ENCODE assay signal across 18 mouse cellular contexts in genomic region chr4:130560576-130561310, GRCm38 (mm10). TPM values are rescaled to one million over a fixed set of nuclear protein-coding genes. Genes with fewer than 3 reads are reported as not detected.
DNase-seq lines count a peak whose midpoint lies in the region; ATAC-seq lines count a peak whose summit lies in the region.
"Had no signal": no experiment of that assay in that cellular context is flagged by ENCODE, and none has a peak within 500 bp of the region (broad histone marks: within the 10 kb centered on the region; RNA-seq: fewer than 3 reads in every experiment).

No protein-coding gene starts in this region.

- peak overlapping the region; percentile 36; the same call in 1 of the 2 replicates for H3K27ac ChIP-seq in forebrain, embryonic 14.5 days (ENCODE audit: low read depth, low read length)
- H3K27ac ChIP-seq in forebrain, embryonic 16.5 days (ENCODE audit: low read length) = no peak overlapping the region
- H3K27ac ChIP-seq in hindbrain, embryonic 10.5 days = peak overlapping the region; percentile 63
- H3K27ac ChIP-seq in limb, embryonic 10.5 days = peak overlapping the region; percentile 37; the same call in 1 of the 2 replicates
- peak overlapping the region; percentile 69 for H3K27ac ChIP-seq in neural tube, embryonic 15.5 days (replicated peaks)
- H3K27ac ChIP-seq: embryonic facial prominence, embryonic 15.5 days had no signal

- H3K36me3 ChIP-seq in forebrain, embryonic 14.5 days (ENCODE audit: control insufficient read depth, insufficient read depth, low read length) = peaks cover 5% of the 10 kb centered on the region; the same call in 1 of the 2 replicates
- no peaks in the 10 kb centered on the region for H3K36me3 ChIP-seq in forebrain, embryonic 16.5 days (ENCODE audit: control insufficient read depth, insufficient read depth)
- peaks cover 34% of the 10 kb centered on the region for H3K36me3 ChIP-seq in hindbrain, embryonic 10.5 days
- peaks cover 29% of the 10 kb centered on the region for H3K36me3 ChIP-seq in limb, embryonic 10.5 days
- H3K36me3 ChIP-seq in neural tube, embryonic 15.5 days = no peaks in the 10 kb centered on the region
- H3K36me3 ChIP-seq: embryonic facial prominence, embryonic 15.5 days had no signal

- no peak for DNase-seq in forebrain, embryonic 14.5 days (ENCODE audit: low spot score)
- no peak for DNase-seq in hindbrain, embryonic 10.5 days (ENCODE audit: low spot score)
- no peak for DNase-seq in limb, embryonic 10.5 days (ENCODE audit: low spot score)
- no peak for DNase-seq in cerebellum, adult 8-10 months
- DNase-seq in embryo, embryonic 10 days (ENCODE audit: low spot score) = no peak
- DNase-seq: adrenal gland, adult 8-10 months; B cell, adult 2 months; cerebellum, adult 11-12 months; kidney, adult 8-10 months; layer of hippocampus, postnatal 36 days; lung, postnatal 36 days; right cerebral cortex, postnatal 14 days had no signal

- no peak overlapping the region for H3K4me2 ChIP-seq in forebrain, embryonic 14.5 days (ENCODE audit: low read length)
- no peak overlapping the region for H3K4me2 ChIP-seq in forebrain, embryonic 16.5 days (ENCODE audit: low read length)
- H3K4me2 ChIP-seq in neural tube, embryonic 15.5 days = peak overlapping the region; percentile 15; the same call in 1 of the 2 replicates
- H3K4me2 ChIP-seq: embryonic facial prominence, embryonic 15.5 days; heart, embryonic 11.5 days; liver, embryonic 11.5 days had no signal

- peaks cover 37% of the 10 kb centered on the region for H3K4me1 ChIP-seq in forebrain, embryonic 14.5 days (ENCODE audit: control insufficient read depth, insufficient read depth, low read length)
- peaks cover 39% of the 10 kb centered on the region for H3K4me1 ChIP-seq in forebrain, embryonic 16.5 days (replicated peaks; ENCODE audit: control insufficient read depth, insufficient read depth, low read length)
- H3K4me1 ChIP-seq in hindbrain, embryonic 10.5 days (replicated peaks) = peaks cover 91% of the 10 kb centered on the region
- peaks cover 59% of the 10 kb centered on the region for H3K4me1 ChIP-seq in limb, embryonic 10.5 days
- H3K4me1 ChIP-seq in neural tube, embryonic 15.5 days = peaks cover 76% of the 10 kb centered on the region

- no peak overlapping the region for H3K9ac ChIP-seq in forebrain, embryonic 14.5 days (ENCODE audit: low read length)
- no peak overlapping the region for H3K9ac ChIP-seq in forebrain, embryonic 16.5 days (replicated peaks; ENCODE audit: low read depth, low read length)
- H3K9ac ChIP-seq in neural tube, embryonic 15.5 days (replicated peaks) = no peak overlapping the region
- H3K9ac ChIP-seq: embryonic facial prominence, embryonic 15.5 days had no signal

- H3K27me3 ChIP-seq in forebrain, embryonic 14.5 days (replicated peaks; ENCODE audit: control insufficient read depth, insufficient read depth, low read length) = no peaks in the 10 kb centered on the region
- no peaks in the 10 kb centered on the region for H3K27me3 ChIP-seq in forebrain, embryonic 16.5 days (replicated peaks; ENCODE audit: control insufficient read depth, insufficient read depth, low read length)
- no peaks in the 10 kb centered on the region for H3K27me3 ChIP-seq in hindbrain, embryonic 10.5 days (ENCODE audit: insufficient read depth, poor library complexity, severe bottlenecking)
- H3K27me3 ChIP-seq in limb, embryonic 10.5 days (ENCODE audit: low read depth, poor library complexity, severe bottlenecking) = no peaks in the 10 kb centered on the region
- no peaks in the 10 kb centered on the region for H3K27me3 ChIP-seq in neural tube, embryonic 15.5 days (replicated peaks)
- H3K27me3 ChIP-seq: embryonic facial prominence, embryonic 15.5 days had no signal

- H3K9me3 ChIP-seq in forebrain, embryonic 14.5 days (replicated peaks; ENCODE audit: control insufficient read depth, low read length) = no peaks in the 10 kb centered on the region
- H3K9me3 ChIP-seq in forebrain, embryonic 16.5 days (ENCODE audit: control insufficient read depth, low read length) = no peaks in the 10 kb centered on the region
- no peaks in the 10 kb centered on the region for H3K9me3 ChIP-seq in hindbrain, embryonic 10.5 days
- no peaks in the 10 kb centered on the region for H3K9me3 ChIP-seq in limb, embryonic 10.5 days (replicated peaks)
- H3K9me3 ChIP-seq in neural tube, embryonic 15.5 days (replicated peaks) = no peaks in the 10 kb centered on the region
- H3K9me3 ChIP-seq: embryonic facial prominence, embryonic 15.5 days had no signal

- ATAC-seq in forebrain, embryonic 14.5 days = no peak; the same call in 1 of the 2 replicates
- no peak for ATAC-seq in forebrain, embryonic 16.5 days
- peak; percentile 13; the same call in 1 of the 2 replicates for ATAC-seq in neural tube, embryonic 15.5 days (ENCODE audit: low FRiP score)
- no peak for ATAC-seq in cerebellum, adult (ENCODE audit: insufficient number of reproducible peaks, low FRiP score, low TSS enrichment)

- no peak overlapping the region for H3K4me3 ChIP-seq in forebrain, embryonic 14.5 days (ENCODE audit: low read depth, low read length)
- no peak overlapping the region for H3K4me3 ChIP-seq in forebrain, embryonic 16.5 days (replicated peaks; ENCODE audit: low read length)
- no peak overlapping the region for H3K4me3 ChIP-seq in hindbrain, embryonic 10.5 days
- no peak overlapping the region for H3K4me3 ChIP-seq in limb, embryonic 10.5 days
- H3K4me3 ChIP-seq in neural tube, embryonic 15.5 days (replicated peaks) = no peak overlapping the region
- H3K4me3 ChIP-seq: embryonic facial prominence, embryonic 15.5 days had no signal

- 48% methylated on average over 11 of the region's 11 CpGs for WGBS in forebrain, embryonic 14.5 days
- 37% methylated on average over 11 of the region's 11 CpGs for WGBS in forebrain, embryonic 16.5 days
- 65% methylated on average over 11 of the region's 11 CpGs for WGBS in hindbrain, embryonic 10.5 days
- 46% methylated on average over 11 of the region's 11 CpGs for WGBS in limb, embryonic 10.5 days
- WGBS in neural tube, embryonic 15.5 days = 21% methylated on average over 11 of the region's 11 CpGs

RNA-seq across cellular contexts. Expression of gene Nkain1, which starts 13.2 kb away (rescaled TPM):
- polyA plus RNA-seq in forebrain, embryonic 14.5 days (2014; fragmentation: Nextera tagmentation; extraction: Ambion mirVana) = 12.6 and 15.8 TPM in 2 replicates
- 7.1 and 8.1 TPM in 2 replicates for polyA plus RNA-seq in forebrain, embryonic 16.5 days (2015; fragmentation: Nextera tagmentation; extraction: Ambion mirVana)
- polyA plus RNA-seq in hindbrain, embryonic 10.5 days (2016; fragmentation: Nextera tagmentation; extraction: Ambion mirVana) = 5.9 and 14.4 TPM in 2 replicates
- polyA plus RNA-seq in limb, embryonic 10.5 days (2016; fragmentation: Nextera tagmentation; extraction: Ambion mirVana) = 4.4 and 4.8 TPM in 2 replicates
- polyA plus RNA-seq in neural tube, embryonic 15.5 days (2015; fragmentation: Nextera tagmentation; extraction: Ambion mirVana) = 7.9 and 11.0 TPM in 2 replicates
